Mouse (Mus musculus) right cerebral cortex, postnatal 14 days (tissue): ENCODE data around the gene Trp63.

Experiments used
- DNase-seq: peaks from one replicate; pipeline ENCODE4 v3.0.0; 2022

Trp63 gene

GRCm38 (mm10) chr16:25877416-25877965 lies 193.9 kb downstream of the Trp63 start:
- no peak for DNase-seq

GRCm38 (mm10) chr16:25878116-25878515 lies 194.6 kb downstream of the Trp63 start:
- DNase-seq: no peak

GRCm38 (mm10) chr16:25899071-25899470 lies 215.5 kb downstream of the Trp63 start:
- DNase-seq: no peak

GRCm38 (mm10) chr16:25899657-25900056 lies 216.1 kb downstream of the Trp63 start:
- DNase-seq: no peak

GRCm38 (mm10) chr16:25900389-25900908 lies 216.9 kb downstream of the Trp63 start:
- no peak for DNase-seq

- DNase-seq: no peak
Measured at GRCm38 (mm10) chr16:25912185-25912584, 228.6 kb downstream of the Trp63 start.

GRCm38 (mm10) chr16:25934181-25934580 lies 250.6 kb downstream of the Trp63 start:
- DNase-seq: no peak
